Mouse (Mus musculus) olfactory bulb, adult 2 months (tissue): ENCODE measurements at regions not wholly inside any gene's neighbourhood (a gene's known extent, or its start where the extent isn't known, plus 50 kb on each side); places are given as distances from the start of the nearest gene placed in this dataset.

Source experiments
- H3K27ac ChIP-seq: fragments of 200-500 bp; 2 replicates; pipeline ENCODE4 v1.5.1; 2012; ENCODE audit warnings: low read depth, low read length; ENCODE audit not compliant: insufficient read depth
- H3K4me1 ChIP-seq: fragments of 200-500 bp; 2 replicates; pipeline ENCODE4 v1.6.1; 2012; ENCODE audit warnings: low read length; ENCODE audit not compliant: control insufficient read depth, insufficient read depth
- H3K4me3 ChIP-seq: fragments of 200-500 bp; 2 replicates; pipeline ENCODE4 v1.5.1; 2012; ENCODE audit warnings: mild to moderate bottlenecking, low read depth, low read length, moderate library complexity; ENCODE audit not compliant: insufficient read depth
- CTCF ChIP-seq: fragments of 200-500 bp; IDR thresholded peaks from 2 replicates; pipeline ENCODE4 v1.5.1; 2012; ENCODE audit warnings: low read depth, mild to moderate bottlenecking, low read length, moderate library complexity; ENCODE audit not compliant: insufficient read depth
- POLR2A ChIP-seq: fragments of 200-500 bp; IDR thresholded peaks from 2 replicates; pipeline ENCODE4 v1.6.1; 2012; ENCODE audit warnings: mild to moderate bottlenecking, low read depth, low read length, moderate library complexity; ENCODE audit not compliant: insufficient read depth
- WGBS: fragments of 180-500 bp; shearing (Covaris S2); methylation state at CpG from one replicate; pipeline ENCODE4 v1.1.7; 2018; 5-methylcytosine and 5-hydroxymethylcytosine counted together

- H3K27ac ChIP-seq = no peak overlapping the region
- H3K4me1 ChIP-seq = peaks cover 3% of the 10 kb centered on the region
- WGBS = 96% methylated on average over 4 of the region's 4 CpGs
Measured at GRCm38 (mm10) chr14:105632335-105632734, 264.3 kb downstream of the Spry2 start.

GRCm38 (mm10) chr14:105631681-105632031 is 265.0 kb downstream of the Spry2 start:
- Histone ChIP-seq H3K4me1 (peaks cover 3% of the 10 kb centered on the region), H3K27ac (peak overlapping the region; percentile 85), H3K4me3 (no peak overlapping the region)
- TF ChIP-seq POLR2A (no peak), CTCF (no peak)
- WGBS = 21% methylated on average over 5 of the region's 5 CpGs

More at GRCm38 (mm10) chr14:105632335-105632734, 264.3 kb downstream of the Spry2 start:
- TF ChIP-seq CTCF (no peak), POLR2A (no peak)
- no peak overlapping the region for H3K4me3 ChIP-seq

- H3K27ac ChIP-seq = peak overlapping the region; percentile 85
- H3K4me3 ChIP-seq = no peak overlapping the region
- 17% methylated on average over 9 of the region's 9 CpGs for WGBS
- no peak for TF ChIP-seq POLR2A
- no peak for TF ChIP-seq CTCF
- H3K4me1 ChIP-seq = peaks cover 3% of the 10 kb centered on the region
Measured at GRCm38 (mm10) chr14:105630867-105631680, 265.5 kb downstream of the Spry2 start.

- no peak overlapping the region for H3K27ac ChIP-seq
- H3K4me3 ChIP-seq = no peak overlapping the region
- no peak for TF ChIP-seq CTCF
- TF ChIP-seq POLR2A = no peak
- WGBS = 42% methylated on average over 5 of the region's 5 CpGs
- H3K4me1 ChIP-seq = peaks cover 3% of the 10 kb centered on the region
Measured at GRCm38 (mm10) chr14:105630444-105630843, 266.2 kb downstream of the Spry2 start.

GRCm38 (mm10) chr14:105628673-105629072 is 267.9 kb downstream of the Spry2 start:
- H3K4me3 ChIP-seq = no peak overlapping the region
- TF ChIP-seq POLR2A (no peak), CTCF (no peak)
- H3K4me1 ChIP-seq = peaks cover 3% of the 10 kb centered on the region
- 51% methylated on average over 3 of the region's 3 CpGs for WGBS
- no peak overlapping the region for H3K27ac ChIP-seq

GRCm38 (mm10) chr14:105624387-105624786 is 272.2 kb downstream of the Spry2 start:
- 75% methylated on average over 7 of the region's 7 CpGs for WGBS
- TF ChIP-seq CTCF = no peak
- no peak for TF ChIP-seq POLR2A
- Histone ChIP-seq H3K4me3 (no peak overlapping the region), H3K27ac (no peak overlapping the region), H3K4me1 (no peaks in the 10 kb centered on the region)

GRCm38 (mm10) chr14:105622166-105622565 is 274.5 kb downstream of the Spry2 start:
- Histone ChIP-seq H3K27ac (no peak overlapping the region), H3K4me1 (no peaks in the 10 kb centered on the region), H3K4me3 (no peak overlapping the region)
- TF ChIP-seq CTCF (no peak), POLR2A (no peak)
- WGBS = 96% methylated on average over 5 of the region's 5 CpGs

- H3K27ac ChIP-seq = no peak overlapping the region
- H3K4me3 ChIP-seq = no peak overlapping the region
- no peaks in the 10 kb centered on the region for H3K4me1 ChIP-seq
- 60% methylated on average over 6 of the region's 6 CpGs for WGBS
- no peak for TF ChIP-seq POLR2A
- TF ChIP-seq CTCF = no peak
Measured at GRCm38 (mm10) chr14:105621124-105621523, 275.5 kb downstream of the Spry2 start.

GRCm38 (mm10) chr14:105619449-105619848 is 277.2 kb downstream of the Spry2 start:
- TF ChIP-seq CTCF (no peak), POLR2A (no peak)
- H3K4me3 ChIP-seq = no peak overlapping the region
- H3K4me1 ChIP-seq = no peaks in the 10 kb centered on the region
- whole genome bisulfite sequencing = 89% methylated on average over 8 of the region's 8 CpGs
- no peak overlapping the region for H3K27ac ChIP-seq
